Mouse (Mus musculus): ENCODE measurements around the gene OR5BS1P. TPM values are rescaled to one million over a fixed set of nuclear protein-coding genes. Genes with fewer than 3 reads are reported as not detected.
"Not testable (repeated sequence)": the region's sequence is repeated elsewhere in the genome, so short reads cannot be mapped to it uniquely, and the experiment has no call there.

The OR5BS1P gene
- polyA plus RNA-seq (2015; fragmentation: Nextera tagmentation; extraction: Ambion mirVana): not detected in 2 replicates

DNA sequence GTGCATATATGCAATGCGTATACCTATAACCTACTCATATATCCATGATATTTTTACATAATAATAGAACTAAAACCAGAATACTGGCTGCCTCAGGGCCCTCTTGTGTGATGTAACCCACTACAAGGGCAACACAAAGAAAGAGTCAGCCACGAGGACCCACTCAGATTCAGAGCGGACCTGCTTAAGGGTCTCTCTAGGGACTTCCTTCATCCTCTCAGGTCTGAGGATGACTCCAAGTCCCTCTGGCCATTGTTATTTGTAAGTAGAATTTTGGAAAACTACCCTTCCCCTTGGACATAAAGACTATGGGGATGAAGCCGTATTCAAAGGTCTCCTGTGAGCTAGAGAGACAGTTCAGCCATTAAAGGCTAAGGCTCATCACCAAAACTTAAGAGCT lies at the start of gene OR5BS1P:
TSS of gene OR5BS1P (plus strand) at position 301 of the 400 bp plus-strand sequence.
- 90% methylated on average over 4 of the region's 4 CpGs for WGBS
- H3K9me3 ChIP-seq (replicated peaks; ENCODE audit: control insufficient read depth, low read length, poor library complexity, severe bottlenecking): no peaks in the 10 kb centered on the region
- no peaks in the 10 kb centered on the region for H3K36me3 ChIP-seq (ENCODE audit: control insufficient read depth, insufficient read depth, low read length)
- no peaks in the 10 kb centered on the region for H3K27me3 ChIP-seq (ENCODE audit: control insufficient read depth, insufficient read depth, low read depth, low read length)
- H3K4me2 ChIP-seq (ENCODE audit: low read length): no peak within 1 kb of the TSS
- no peaks in the 10 kb centered on the region for H3K4me1 ChIP-seq (ENCODE audit: control insufficient read depth, insufficient read depth, low read length)
- H3K9ac ChIP-seq (ENCODE audit: low read depth, low read length): no peak within 1 kb of the TSS
- H3K27ac ChIP-seq (ENCODE audit: low read length): no peak within 1 kb of the TSS
- ATAC-seq: no peak
- no peak within 1 kb of the TSS for H3K4me3 ChIP-seq (ENCODE audit: low read depth, low read length)

DNA sequence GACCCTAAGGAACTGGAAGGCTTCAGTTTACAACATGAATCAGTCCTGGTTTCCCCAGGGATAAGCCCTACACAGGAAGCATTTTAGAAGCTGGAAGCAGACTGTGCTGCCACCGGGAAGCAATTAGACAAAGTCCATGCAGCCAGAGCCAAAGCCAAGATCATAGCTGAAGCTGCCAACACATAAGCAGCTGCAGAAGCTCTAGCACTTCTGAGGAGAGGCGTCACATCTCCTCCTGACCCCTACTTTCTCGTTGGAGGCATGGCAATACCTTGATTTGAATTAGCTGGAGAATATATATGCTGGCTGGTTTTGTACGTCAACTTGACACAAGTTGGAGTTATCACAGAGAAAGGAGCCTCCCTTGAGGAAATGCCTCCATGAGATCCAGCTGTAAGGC lies 48.8 kb upstream of the OR5BS1P start:
- Histone ChIP-seq H3K9ac (ENCODE audit: low read depth, low read length) (no peak overlapping the region), H3K4me2 (ENCODE audit: low read length) (no peak overlapping the region), H3K4me1 (ENCODE audit: control insufficient read depth, insufficient read depth, low read length) (no peaks in the 10 kb centered on the region), H3K9me3 (replicated peaks; ENCODE audit: control insufficient read depth, low read length, poor library complexity, severe bottlenecking) (no peaks in the 10 kb centered on the region), H3K27ac (ENCODE audit: low read length) (no peak overlapping the region), H3K4me3 (ENCODE audit: low read depth, low read length) (no peak overlapping the region), H3K36me3 (ENCODE audit: control insufficient read depth, insufficient read depth, low read length) (no peaks in the 10 kb centered on the region), H3K27me3 (ENCODE audit: control insufficient read depth, insufficient read depth, low read depth, low read length) (no peaks in the 10 kb centered on the region)
- ATAC-seq: no peak
- 73% methylated on average over 4 of the region's 4 CpGs for WGBS

DNA sequence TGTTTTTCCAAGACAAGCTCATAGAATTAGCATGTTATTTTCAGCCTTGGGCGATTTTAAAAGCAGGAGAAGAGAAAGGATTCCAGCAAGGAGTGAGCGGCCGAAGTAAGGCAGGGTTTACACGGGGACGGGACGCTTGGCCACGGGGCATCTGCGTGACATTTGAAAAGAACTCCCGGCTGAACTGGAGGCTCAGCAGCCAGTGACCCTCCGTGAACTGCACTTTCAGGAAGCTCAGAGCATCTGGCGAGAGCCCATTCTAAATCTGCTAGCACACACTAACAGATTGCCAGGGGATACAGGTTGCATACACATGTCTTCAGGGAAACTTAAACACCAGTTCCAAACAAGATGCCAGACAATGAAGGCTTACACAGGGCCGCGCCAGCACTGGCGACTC lies 45.4 kb upstream of the OR5BS1P start:
- no peak overlapping the region for H3K4me3 ChIP-seq (ENCODE audit: low read depth, low read length)
- H3K9ac ChIP-seq (ENCODE audit: low read depth, low read length): no peak overlapping the region
- H3K4me1 ChIP-seq (ENCODE audit: control insufficient read depth, insufficient read depth, low read length): no peaks in the 10 kb centered on the region
- no peak overlapping the region for H3K27ac ChIP-seq (ENCODE audit: low read length)
- H3K9me3 ChIP-seq (replicated peaks; ENCODE audit: control insufficient read depth, low read length, poor library complexity, severe bottlenecking): no peaks in the 10 kb centered on the region
- H3K27me3 ChIP-seq (ENCODE audit: control insufficient read depth, insufficient read depth, low read depth, low read length): no peaks in the 10 kb centered on the region
- no peak for ATAC-seq
- WGBS: 52% methylated on average over 14 of the region's 14 CpGs
- H3K36me3 ChIP-seq (ENCODE audit: control insufficient read depth, insufficient read depth, low read length): no peaks in the 10 kb centered on the region
- no peak overlapping the region for H3K4me2 ChIP-seq (ENCODE audit: low read length)

DNA sequence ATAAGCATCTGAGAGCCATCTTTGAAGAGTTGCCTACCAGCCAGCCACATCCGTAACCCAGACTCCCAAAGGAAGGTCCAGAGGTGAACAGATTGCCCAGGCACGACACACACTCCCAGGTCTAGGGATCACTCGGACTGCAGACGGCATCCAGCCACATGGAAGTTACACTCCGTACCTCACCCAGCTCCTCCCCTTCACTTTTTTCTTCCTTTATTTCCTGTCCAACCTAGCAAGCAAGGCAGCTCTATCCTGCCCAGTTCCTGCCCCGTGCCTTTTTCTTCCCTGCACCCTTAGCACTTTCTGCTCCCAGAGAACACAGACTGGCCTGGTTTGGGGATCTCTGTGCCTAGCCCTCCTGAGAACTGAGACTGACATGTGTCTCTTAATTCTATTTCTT lies 44.9 kb upstream of the OR5BS1P start:
- no peaks in the 10 kb centered on the region for H3K36me3 ChIP-seq (ENCODE audit: control insufficient read depth, insufficient read depth, low read length)
- ATAC-seq: no peak
- no peaks in the 10 kb centered on the region for H3K27me3 ChIP-seq (ENCODE audit: control insufficient read depth, insufficient read depth, low read depth, low read length)
- H3K9me3 ChIP-seq (replicated peaks; ENCODE audit: control insufficient read depth, low read length, poor library complexity, severe bottlenecking): no peaks in the 10 kb centered on the region
- 69% methylated on average over 6 of the region's 6 CpGs for WGBS
- no peaks in the 10 kb centered on the region for H3K4me1 ChIP-seq (ENCODE audit: control insufficient read depth, insufficient read depth, low read length)
- no peak overlapping the region for H3K27ac ChIP-seq (ENCODE audit: low read length)
- no peak overlapping the region for H3K9ac ChIP-seq (ENCODE audit: low read depth, low read length)
- H3K4me3 ChIP-seq (ENCODE audit: low read depth, low read length): no peak overlapping the region
- no peak overlapping the region for H3K4me2 ChIP-seq (ENCODE audit: low read length)

DNA sequence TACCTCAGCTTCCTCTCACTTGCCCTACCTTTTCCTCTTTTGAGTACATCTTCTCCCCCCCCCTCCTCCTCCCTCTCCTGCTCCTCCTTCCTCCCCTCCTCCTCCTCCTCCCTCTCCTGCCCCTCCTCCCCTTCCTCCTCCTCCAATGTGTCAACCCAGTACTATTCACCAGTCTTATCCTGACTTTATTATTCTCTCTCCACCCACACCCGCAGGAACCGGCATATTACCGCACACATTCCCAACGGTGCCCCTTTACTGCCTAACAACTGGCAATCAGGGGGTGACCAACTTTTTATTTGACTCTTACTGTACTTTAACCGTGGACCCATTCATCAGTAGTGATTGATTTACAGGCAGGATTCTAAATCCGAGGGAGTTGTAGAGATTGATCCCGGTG lies 44.5 kb upstream of the OR5BS1P start:
- WGBS: 91% methylated on average over 7 of the region's 7 CpGs
- H3K9me3 ChIP-seq (replicated peaks; ENCODE audit: control insufficient read depth, low read length, poor library complexity, severe bottlenecking): no peaks in the 10 kb centered on the region
- no peak overlapping the region for H3K4me3 ChIP-seq (ENCODE audit: low read depth, low read length)
- H3K4me1 ChIP-seq (ENCODE audit: control insufficient read depth, insufficient read depth, low read length): no peaks in the 10 kb centered on the region
- H3K27ac ChIP-seq (ENCODE audit: low read length): no peak overlapping the region
- no peaks in the 10 kb centered on the region for H3K27me3 ChIP-seq (ENCODE audit: control insufficient read depth, insufficient read depth, low read depth, low read length)
- no peaks in the 10 kb centered on the region for H3K36me3 ChIP-seq (ENCODE audit: control insufficient read depth, insufficient read depth, low read length)
- no peak for ATAC-seq
- H3K4me2 ChIP-seq (ENCODE audit: low read length): no peak overlapping the region
- no peak overlapping the region for H3K9ac ChIP-seq (ENCODE audit: low read depth, low read length)

DNA sequence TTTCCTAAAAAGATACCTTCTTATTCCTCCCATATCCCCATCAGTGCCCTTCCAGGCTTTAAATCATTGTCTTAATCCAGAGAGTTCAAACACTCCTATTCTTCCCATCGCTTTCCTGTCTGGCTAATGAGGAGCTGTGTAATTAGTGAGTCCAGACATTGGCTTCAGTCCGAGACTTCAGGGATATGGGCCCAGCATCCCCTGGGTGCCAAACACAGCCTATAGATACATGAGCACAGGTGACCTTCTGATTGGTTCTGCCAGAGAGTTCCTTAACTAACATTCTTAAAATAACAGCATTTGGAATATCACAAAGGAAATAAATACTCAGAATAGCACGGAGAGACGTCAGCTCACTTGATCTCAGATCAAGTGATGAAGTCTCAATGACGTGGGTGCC lies 38.8 kb upstream of the OR5BS1P start, which contains the start of gene Olfr282:
TSS of gene Olfr282 (plus strand) at position 301 of the 400 bp plus-strand sequence.
- not testable (repeated sequence) for ATAC-seq; H3K4me3 ChIP-seq (ENCODE audit: low read depth, low read length); H3K9me3 ChIP-seq (replicated peaks; ENCODE audit: control insufficient read depth, low read length, poor library complexity, severe bottlenecking); H3K36me3 ChIP-seq (ENCODE audit: control insufficient read depth, insufficient read depth, low read length); H3K9ac ChIP-seq (ENCODE audit: low read depth, low read length); H3K4me1 ChIP-seq (ENCODE audit: control insufficient read depth, insufficient read depth, low read length); H3K4me2 ChIP-seq (ENCODE audit: low read length); H3K27me3 ChIP-seq (ENCODE audit: control insufficient read depth, insufficient read depth, low read depth, low read length); H3K27ac ChIP-seq (ENCODE audit: low read length)
- WGBS: 71% methylated on average over 5 of the region's 5 CpGs

DNA sequence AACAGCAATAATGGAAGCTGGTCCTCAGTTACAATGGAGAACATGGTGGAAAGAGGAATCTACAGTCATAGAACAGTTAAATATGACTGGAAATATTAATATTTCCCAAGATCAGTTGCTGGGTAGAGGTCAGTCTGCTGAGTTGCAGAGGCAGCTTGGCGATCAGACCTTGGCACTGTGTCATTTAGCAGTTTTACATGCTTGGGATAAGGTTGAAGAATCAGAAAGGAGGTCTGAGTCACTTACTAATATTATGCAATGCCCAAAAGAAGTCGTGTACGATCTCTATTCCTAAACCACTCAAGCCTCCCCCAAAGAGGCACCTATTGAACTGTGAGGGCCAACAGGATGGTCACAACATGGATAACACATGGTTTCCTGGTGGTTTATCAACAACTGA lies 25.1 kb upstream of the OR5BS1P start:
- Histone ChIP-seq H3K4me3 (ENCODE audit: low read depth, low read length) (no peak overlapping the region), H3K4me1 (ENCODE audit: control insufficient read depth, insufficient read depth, low read length) (no peaks in the 10 kb centered on the region), H3K27ac (ENCODE audit: low read length) (no peak overlapping the region), H3K4me2 (ENCODE audit: low read length) (no peak overlapping the region), H3K9me3 (replicated peaks; ENCODE audit: control insufficient read depth, low read length, poor library complexity, severe bottlenecking) (no peaks in the 10 kb centered on the region; the same call in 1 of the 2 replicates), H3K36me3 (ENCODE audit: control insufficient read depth, insufficient read depth, low read length) (no peaks in the 10 kb centered on the region), H3K27me3 (ENCODE audit: control insufficient read depth, insufficient read depth, low read depth, low read length) (no peaks in the 10 kb centered on the region), H3K9ac (ENCODE audit: low read depth, low read length) (no peak overlapping the region)
- WGBS: 81% methylated on average over 3 of the region's 3 CpGs
- no peak for ATAC-seq

DNA sequence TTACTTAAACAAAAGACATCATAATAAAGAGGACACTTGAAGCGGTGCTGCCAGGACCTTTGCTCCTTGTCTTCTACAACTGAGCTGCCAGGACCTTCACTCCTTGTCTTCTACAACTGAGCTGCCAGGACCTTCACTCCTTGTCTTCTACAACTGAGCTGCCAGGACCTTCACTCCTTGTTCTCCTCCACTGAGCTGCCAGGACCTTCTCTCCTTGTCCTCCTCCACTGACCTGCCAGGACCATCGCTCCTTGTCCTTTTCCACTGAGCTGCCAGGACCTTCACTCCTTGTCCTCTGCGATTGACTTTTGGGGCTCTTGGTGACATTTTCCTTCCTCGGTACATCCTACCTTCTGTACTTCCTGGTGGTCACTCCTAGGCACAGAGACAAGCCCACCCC lies 21.2 kb upstream of the OR5BS1P start:
- ATAC-seq: no peak
- Histone ChIP-seq H3K4me2 (ENCODE audit: low read length) (no peak overlapping the region; the same call in 1 of the 2 replicates), H3K4me3 (ENCODE audit: low read depth, low read length) (no peak overlapping the region), H3K27me3 (ENCODE audit: control insufficient read depth, insufficient read depth, low read depth, low read length) (no peaks in the 10 kb centered on the region), H3K36me3 (ENCODE audit: control insufficient read depth, insufficient read depth, low read length) (no peaks in the 10 kb centered on the region), H3K9me3 (replicated peaks; ENCODE audit: control insufficient read depth, low read length, poor library complexity, severe bottlenecking) (no peaks in the 10 kb centered on the region; the same call in 1 of the 2 replicates), H3K27ac (ENCODE audit: low read length) (no peak overlapping the region), H3K4me1 (ENCODE audit: control insufficient read depth, insufficient read depth, low read length) (no peaks in the 10 kb centered on the region), H3K9ac (ENCODE audit: low read depth, low read length) (no peak overlapping the region)
- WGBS: 54% methylated on average over 4 of the region's 4 CpGs

DNA sequence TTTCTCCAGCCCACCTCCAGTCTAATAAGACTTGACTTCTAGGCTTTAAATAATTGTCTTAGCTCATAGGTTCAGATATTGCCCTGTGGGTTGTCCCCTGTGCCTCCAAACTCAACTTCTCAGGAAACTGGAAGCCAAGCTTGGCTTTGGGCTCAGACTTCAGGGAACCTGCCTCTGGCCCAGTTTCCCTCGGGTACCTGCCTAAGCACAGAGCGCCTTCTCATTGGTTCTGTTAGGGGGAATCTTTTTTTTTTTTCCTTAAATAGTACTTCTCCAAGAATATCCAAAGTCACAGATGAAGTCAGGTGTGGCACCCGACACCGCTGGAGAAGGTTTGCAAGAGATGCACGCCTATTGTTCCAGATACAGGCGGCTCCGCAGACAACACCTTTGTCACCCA lies 17.4 kb upstream of the OR5BS1P start, which contains the start of gene Olfr281:
TSS of gene Olfr281 (plus strand) at position 301 of the 400 bp plus-strand sequence.
- Histone ChIP-seq H3K9ac (ENCODE audit: low read depth, low read length) (no peak within 1 kb of the TSS), H3K9me3 (replicated peaks; ENCODE audit: control insufficient read depth, low read length, poor library complexity, severe bottlenecking) (no peaks in the 10 kb centered on the region), H3K27ac (ENCODE audit: low read length) (no peak within 1 kb of the TSS), H3K27me3 (ENCODE audit: control insufficient read depth, insufficient read depth, low read depth, low read length) (no peaks in the 10 kb centered on the region), H3K4me1 (ENCODE audit: control insufficient read depth, insufficient read depth, low read length) (no peaks in the 10 kb centered on the region), H3K4me2 (ENCODE audit: low read length) (no peak within 1 kb of the TSS), H3K36me3 (ENCODE audit: control insufficient read depth, insufficient read depth, low read length) (no peaks in the 10 kb centered on the region), H3K4me3 (ENCODE audit: low read depth, low read length) (no peak within 1 kb of the TSS)
- 91% methylated on average over 7 of the region's 7 CpGs for WGBS
- ATAC-seq: no peak
